Mouse (Mus musculus) midbrain, embryonic 15.5 days (tissue): ENCODE data around the gene Il1r2. TPM values are rescaled to one million over a fixed set of nuclear protein-coding genes. Genes with fewer than 3 reads are reported as not detected.

Experiments
- ATAC-seq: fragments of 200-750 bp; cut with Nextera tagmentation; replicated peaks from 2 replicates; pipeline ENCODE4 v1.8.0; 2017; ENCODE audit warnings: moderate TSS enrichment
- H3K27ac ChIP-seq: fragments of 300-500 bp; sonication (generic); 2 replicates; pipeline ENCODE4 v1.5.1; 2015; ENCODE audit warnings: mild to moderate bottlenecking, inconsistent platforms
- H3K27me3 ChIP-seq: fragments of 300-500 bp; sonication (generic); replicated peaks from 2 replicates; pipeline ENCODE4 v1.6.1; 2015; ENCODE audit warnings: inconsistent platforms
- H3K36me3 ChIP-seq: fragments of 300-500 bp; sonication (generic); replicated peaks from 2 replicates; pipeline ENCODE4 v1.6.1; 2015; ENCODE audit warnings: inconsistent platforms
- H3K4me1 ChIP-seq: fragments of 300-500 bp; sonication (generic); 2 replicates; pipeline ENCODE4 v1.6.1; 2015; ENCODE audit warnings: inconsistent platforms
- H3K4me2 ChIP-seq: fragments of 300-500 bp; sonication (generic); 2 replicates; pipeline ENCODE4 v1.6.1; 2015; ENCODE audit warnings: inconsistent platforms, mild to moderate bottlenecking, moderate library complexity
- H3K4me3 ChIP-seq: fragments of 300-500 bp; sonication (generic); 2 replicates; pipeline ENCODE4 v1.5.1; 2015; ENCODE audit warnings: mild to moderate bottlenecking, inconsistent platforms
- H3K9ac ChIP-seq: fragments of 300-500 bp; sonication (generic); 2 replicates; pipeline ENCODE4 v1.6.1; 2015; ENCODE audit warnings: mild to moderate bottlenecking, inconsistent platforms
- H3K9me3 ChIP-seq: fragments of 300-500 bp; sonication (generic); 2 replicates; pipeline ENCODE4 v1.6.1; 2016; ENCODE audit warnings: inconsistent platforms
- WGBS: fragments of 180-500 bp; shearing (Covaris S2); methylation state at CpG from one replicate; pipeline ENCODE4 v1.1.7; 2015; ENCODE audit warnings: mixed read lengths; 5-methylcytosine and 5-hydroxymethylcytosine counted together
- polyA plus RNA-seq: library from polyadenylated mRNA; unstranded; fragments of >200 nt; fragmentation: Nextera tagmentation; extraction: Ambion mirVana; gene quantifications from 2 replicates; pipeline ENCODE4 v1.2.1, GENCODE M21; 2015

Il1r2 gene
- polyA plus RNA-seq: 0.50 and 0.56 TPM in 2 replicates

GRCm38 (mm10) chr1:40073779-40074178, at the start of gene Il1r2:
Gene Il1r2 (plus strand): TSS chr1:40074079.
- Histone ChIP-seq H3K4me3 (no peak within 1 kb of the TSS), H3K36me3 (no peaks in the 10 kb centered on the region), H3K9me3 (no peaks in the 10 kb centered on the region), H3K4me2 (no peak within 1 kb of the TSS), H3K4me1 (no peaks in the 10 kb centered on the region), H3K9ac (no peak within 1 kb of the TSS), H3K27me3 (no peaks in the 10 kb centered on the region), H3K27ac (no peak within 1 kb of the TSS)
- 0 out of 2 replicates have a peak, but pooled peaks have one; percentile 30 for ATAC-seq
- WGBS: 91% methylated on average over 5 of the region's 5 CpGs

- ATAC-seq: no peak
- Histone ChIP-seq H3K9me3 (no peaks in the 10 kb centered on the region), H3K36me3 (peaks cover 36% of the 10 kb centered on the region), H3K27ac (no peak overlapping the region), H3K9ac (no peak overlapping the region), H3K4me1 (no peaks in the 10 kb centered on the region), H3K4me3 (no peak overlapping the region), H3K27me3 (no peaks in the 10 kb centered on the region), H3K4me2 (no peak overlapping the region)
- 95% methylated on average over 27 of the region's 27 CpGs for WGBS
Measured at GRCm38 (mm10) chr1:40024554-40025320, 49.1 kb upstream of the Il1r2 start.

GRCm38 (mm10) chr1:40025416-40025815, 48.5 kb upstream of the Il1r2 start:
- H3K27me3 ChIP-seq: no peaks in the 10 kb centered on the region
- H3K27ac ChIP-seq: no peak overlapping the region
- peaks cover 32% of the 10 kb centered on the region for H3K36me3 ChIP-seq
- H3K4me3 ChIP-seq: no peak overlapping the region
- no peaks in the 10 kb centered on the region for H3K4me1 ChIP-seq
- no peak overlapping the region for H3K4me2 ChIP-seq
- 85% methylated on average over 5 of the region's 5 CpGs for WGBS
- H3K9me3 ChIP-seq: no peaks in the 10 kb centered on the region
- ATAC-seq: no peak
- H3K9ac ChIP-seq: no peak overlapping the region

- Histone ChIP-seq H3K9ac (no peak overlapping the region), H3K4me2 (no peak overlapping the region), H3K4me3 (no peak overlapping the region), H3K27ac (no peak overlapping the region), H3K9me3 (no peaks in the 10 kb centered on the region), H3K4me1 (no peaks in the 10 kb centered on the region), H3K36me3 (peaks cover 25% of the 10 kb centered on the region), H3K27me3 (no peaks in the 10 kb centered on the region)
- 91% methylated on average over 7 of the region's 7 CpGs for WGBS
- ATAC-seq: no peak
Measured at GRCm38 (mm10) chr1:40027116-40027620, 46.7 kb upstream of the Il1r2 start.

GRCm38 (mm10) chr1:40028207-40028998, 45.5 kb upstream of the Il1r2 start:
- peak; percentile 31 for ATAC-seq
- peaks cover 13% of the 10 kb centered on the region for H3K36me3 ChIP-seq
- no peak overlapping the region for H3K4me2 ChIP-seq
- H3K4me1 ChIP-seq: no peaks in the 10 kb centered on the region
- WGBS: 82% methylated on average over 12 of the region's 12 CpGs
- H3K9me3 ChIP-seq: no peaks in the 10 kb centered on the region
- H3K27ac ChIP-seq: no peak overlapping the region
- H3K4me3 ChIP-seq: no peak overlapping the region
- H3K9ac ChIP-seq: no peak overlapping the region
- no peaks in the 10 kb centered on the region for H3K27me3 ChIP-seq

GRCm38 (mm10) chr1:40029597-40029996, 44.3 kb upstream of the Il1r2 start:
- no peaks in the 10 kb centered on the region for H3K4me1 ChIP-seq
- H3K4me2 ChIP-seq: no peak overlapping the region
- H3K36me3 ChIP-seq: peaks cover 7% of the 10 kb centered on the region
- peak; percentile 34; the same call in 1 of the 2 replicates for ATAC-seq
- H3K9ac ChIP-seq: no peak overlapping the region
- no peaks in the 10 kb centered on the region for H3K27me3 ChIP-seq
- no peak overlapping the region for H3K27ac ChIP-seq
- no peaks in the 10 kb centered on the region for H3K9me3 ChIP-seq
- WGBS: 96% methylated on average over 5 of the region's 5 CpGs
- H3K4me3 ChIP-seq: no peak overlapping the region

GRCm38 (mm10) chr1:40030287-40030975, 43.4 kb upstream of the Il1r2 start:
- WGBS: 87% methylated on average over 14 of the region's 14 CpGs
- H3K4me3 ChIP-seq: no peak overlapping the region
- no peak overlapping the region for H3K4me2 ChIP-seq
- H3K36me3 ChIP-seq: peaks cover 3% of the 10 kb centered on the region; the same call in 1 of the 2 replicates
- H3K27me3 ChIP-seq: no peaks in the 10 kb centered on the region
- H3K4me1 ChIP-seq: no peaks in the 10 kb centered on the region
- H3K9me3 ChIP-seq: no peaks in the 10 kb centered on the region
- H3K9ac ChIP-seq: no peak overlapping the region
- no peak overlapping the region for H3K27ac ChIP-seq
- no peak for ATAC-seq

GRCm38 (mm10) chr1:40030976-40031356, 42.9 kb upstream of the Il1r2 start:
- Histone ChIP-seq H3K4me3 (no peak overlapping the region), H3K27me3 (no peaks in the 10 kb centered on the region), H3K9me3 (no peaks in the 10 kb centered on the region), H3K4me2 (no peak overlapping the region), H3K4me1 (no peaks in the 10 kb centered on the region), H3K36me3 (peaks cover 3% of the 10 kb centered on the region; the same call in 1 of the 2 replicates), H3K9ac (no peak overlapping the region), H3K27ac (no peak overlapping the region)
- WGBS: 95% methylated on average over 8 of the region's 8 CpGs
- no peak for ATAC-seq

- H3K9ac ChIP-seq: no peak overlapping the region
- no peaks in the 10 kb centered on the region for H3K4me1 ChIP-seq
- WGBS: 88% methylated on average over 2 of the region's 2 CpGs
- H3K36me3 ChIP-seq: no peaks in the 10 kb centered on the region; the same call in 1 of the 2 replicates
- no peak overlapping the region for H3K27ac ChIP-seq
- no peak overlapping the region for H3K4me2 ChIP-seq
- H3K4me3 ChIP-seq: no peak overlapping the region
- no peaks in the 10 kb centered on the region for H3K9me3 ChIP-seq
- H3K27me3 ChIP-seq: no peaks in the 10 kb centered on the region
- no peak for ATAC-seq
Measured at GRCm38 (mm10) chr1:40031626-40032025, 42.3 kb upstream of the Il1r2 start.

- no peak for ATAC-seq
- Histone ChIP-seq H3K9me3 (no peaks in the 10 kb centered on the region), H3K27ac (no peak overlapping the region), H3K4me3 (no peak overlapping the region), H3K9ac (no peak overlapping the region), H3K27me3 (no peaks in the 10 kb centered on the region), H3K4me2 (no peak overlapping the region), H3K36me3 (no peaks in the 10 kb centered on the region), H3K4me1 (no peaks in the 10 kb centered on the region)
- WGBS: 90% methylated on average over 4 of the region's 4 CpGs
Measured at GRCm38 (mm10) chr1:40033315-40033714, 40.6 kb upstream of the Il1r2 start.

- 64% methylated on average over 12 of the region's 12 CpGs for WGBS
- H3K27ac ChIP-seq: no peak overlapping the region
- H3K36me3 ChIP-seq: no peaks in the 10 kb centered on the region
- H3K27me3 ChIP-seq: no peaks in the 10 kb centered on the region
- H3K4me1 ChIP-seq: no peaks in the 10 kb centered on the region
- no peak for ATAC-seq
- no peaks in the 10 kb centered on the region for H3K9me3 ChIP-seq
- H3K9ac ChIP-seq: no peak overlapping the region
- no peak overlapping the region for H3K4me3 ChIP-seq
- no peak overlapping the region for H3K4me2 ChIP-seq
Measured at GRCm38 (mm10) chr1:40033743-40034420, 40.0 kb upstream of the Il1r2 start.
